Mouse (Mus musculus) T-helper 17 cell (primary cell): ENCODE measurements at regions not wholly inside any gene's neighbourhood (a gene's known extent, or its start where the extent isn't known, plus 50 kb on each side); places are given as distances from the start of the nearest gene placed in this dataset.

ENCODE experiments used
- in situ Hi-C, 2 experiments: fragments of 300-600 bp; cut with MboI, MseI; formaldehyde crosslinking; loops; 1 replicate in 1 of 2; 2 replicates in 1 of 2; pipeline ENCODE4 v1.15.1; 2025; ENCODE audit warnings: high pct_unique_total_duplicates in 2 of 2

DNA sequence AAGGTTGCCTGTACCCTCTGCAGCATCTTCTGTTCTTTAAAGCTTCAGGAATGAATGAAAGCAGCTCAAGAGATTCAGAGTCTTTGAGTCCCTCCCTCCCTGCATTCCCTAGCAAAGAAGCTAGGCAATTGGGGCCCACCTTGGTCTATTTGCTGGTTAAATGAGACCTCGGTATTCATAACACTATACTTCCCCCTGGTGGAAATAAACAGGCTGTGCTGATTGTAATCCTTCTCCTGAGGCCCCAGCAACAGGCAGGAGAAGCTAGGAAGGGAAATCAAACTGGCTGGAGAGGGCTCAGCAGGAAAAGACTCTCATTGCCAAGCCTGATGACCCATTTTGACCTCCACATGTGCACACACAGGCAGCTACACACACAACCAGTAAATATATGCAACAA is 137.1 kb downstream of the Sh3bp4 start:
- in situ Hi-C loops: no loop called here

DNA sequence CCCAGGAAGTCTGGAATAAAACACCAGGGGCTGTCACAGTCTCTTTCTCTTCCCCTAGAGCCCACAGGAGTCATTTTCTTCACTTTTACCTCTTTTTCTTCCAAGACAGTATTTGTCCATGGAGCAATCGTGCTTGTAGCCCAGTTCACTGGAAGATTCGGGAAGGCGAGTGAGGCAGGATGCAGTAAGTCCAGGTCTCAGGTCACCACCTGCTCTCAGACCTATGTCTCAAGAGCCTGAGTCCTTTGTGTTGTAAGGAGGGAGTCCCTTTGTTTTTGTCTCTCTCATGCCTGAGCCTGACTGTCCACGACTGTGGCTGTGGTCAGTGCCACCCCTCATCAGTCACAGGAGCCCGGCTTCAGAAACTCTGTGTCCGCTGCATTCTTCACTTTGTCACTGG is 140.9 kb downstream of the Sh3bp4 start:
- in situ Hi-C loops: no loop called here

DNA sequence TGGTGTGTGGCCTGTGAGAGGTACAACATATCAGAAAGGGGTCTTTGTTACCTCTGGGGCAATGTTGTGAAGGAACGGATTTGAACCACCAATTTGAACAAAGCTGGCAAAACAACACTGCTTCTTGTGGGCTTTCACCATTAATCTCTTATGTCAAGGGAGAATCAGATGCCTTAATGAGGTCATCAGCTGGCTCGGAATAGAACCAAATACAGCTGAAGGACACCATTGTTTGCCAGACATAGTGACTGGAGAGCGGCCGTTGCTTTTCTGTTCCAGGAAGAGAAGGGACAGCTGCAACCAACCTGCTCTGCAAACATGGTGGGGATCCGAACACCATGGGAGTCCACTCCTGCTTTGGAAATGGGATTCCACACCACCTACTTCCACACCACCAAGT is 158.2 kb downstream of the Sh3bp4 start:
- in situ Hi-C loops: no loop called here

DNA sequence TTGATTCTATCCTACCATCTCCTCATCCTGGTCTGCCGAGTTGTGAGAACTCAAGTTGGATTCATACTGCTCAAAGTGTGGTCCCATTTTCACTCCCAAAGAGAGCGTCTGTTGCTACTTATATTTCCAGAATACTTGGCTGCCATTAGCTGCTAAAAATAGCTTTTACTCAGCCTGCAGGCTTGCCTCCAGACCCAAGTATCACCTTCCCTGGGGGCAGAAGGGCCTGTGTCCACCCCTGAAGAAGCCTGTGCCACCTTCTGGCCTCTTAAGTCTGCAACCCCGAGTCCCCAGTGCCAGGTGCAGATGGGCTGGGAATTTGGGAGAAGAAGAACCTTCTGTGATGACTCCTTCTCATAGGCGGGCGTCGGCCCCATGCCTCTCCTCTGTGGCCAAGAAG is 161.5 kb downstream of the Sh3bp4 start:
- in situ Hi-C loops: no loop called here

DNA sequence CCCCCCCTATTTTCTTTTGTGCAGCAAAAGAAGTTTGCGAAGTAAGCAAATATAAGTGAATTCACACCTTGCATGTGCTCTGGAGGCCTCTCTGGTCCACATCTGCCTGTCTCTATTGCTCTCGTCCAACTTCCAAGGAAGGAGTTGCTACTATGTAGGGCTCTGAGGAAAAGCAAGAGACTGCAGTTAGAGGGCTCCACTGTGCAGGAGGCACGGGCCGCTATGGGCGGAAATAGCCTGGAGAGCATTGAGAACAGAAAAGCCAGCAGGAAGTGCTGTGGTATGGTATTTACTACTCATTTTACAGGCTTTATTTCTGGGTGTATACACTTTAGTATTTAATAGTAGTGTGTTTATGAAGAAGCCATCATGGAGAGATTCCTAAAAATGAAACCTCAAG is 162.2 kb downstream of the Sh3bp4 start:
- in situ Hi-C loops: no loop called here

DNA sequence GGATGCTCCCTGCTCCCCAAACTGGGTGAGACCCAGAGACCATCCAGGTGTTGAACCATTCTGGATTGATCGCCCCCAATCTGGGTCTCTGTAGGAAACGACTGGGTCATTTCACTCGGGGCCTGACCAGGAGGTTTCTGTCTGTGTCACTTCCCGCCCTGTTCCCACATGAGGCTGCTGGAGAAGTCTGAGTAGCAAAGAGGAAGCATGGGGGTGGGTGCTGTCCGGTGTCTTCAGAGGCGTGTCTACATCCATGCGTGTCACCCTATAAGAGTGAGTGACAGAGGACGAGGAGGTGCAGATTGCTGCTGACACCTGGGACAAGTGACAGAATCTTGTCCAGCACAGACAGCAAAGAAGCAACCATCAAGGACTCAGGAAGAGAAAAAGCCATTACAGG is 164.7 kb downstream of the Sh3bp4 start:
- in situ Hi-C loops: no loop called here

DNA sequence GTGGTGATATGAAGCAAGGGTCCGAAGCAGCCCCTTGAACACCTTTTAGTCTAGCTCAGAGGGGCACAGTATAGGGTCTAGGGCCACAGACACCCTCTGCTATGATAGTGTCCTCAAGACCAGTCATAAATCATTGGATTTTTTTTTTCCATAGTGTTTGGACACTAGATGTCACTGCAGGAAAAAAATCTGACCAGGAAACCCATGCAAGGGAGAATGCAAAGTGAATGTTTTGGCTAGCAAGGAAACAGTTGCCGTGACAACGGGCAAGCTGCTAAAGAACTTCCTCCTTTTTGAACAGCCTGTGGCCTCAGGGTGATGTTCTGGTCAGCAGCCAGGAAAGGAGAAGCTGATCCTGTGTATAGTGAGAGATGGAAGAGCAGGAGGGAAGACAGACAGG is 165.1 kb downstream of the Sh3bp4 start:
- in situ Hi-C loops: no loop called here

DNA sequence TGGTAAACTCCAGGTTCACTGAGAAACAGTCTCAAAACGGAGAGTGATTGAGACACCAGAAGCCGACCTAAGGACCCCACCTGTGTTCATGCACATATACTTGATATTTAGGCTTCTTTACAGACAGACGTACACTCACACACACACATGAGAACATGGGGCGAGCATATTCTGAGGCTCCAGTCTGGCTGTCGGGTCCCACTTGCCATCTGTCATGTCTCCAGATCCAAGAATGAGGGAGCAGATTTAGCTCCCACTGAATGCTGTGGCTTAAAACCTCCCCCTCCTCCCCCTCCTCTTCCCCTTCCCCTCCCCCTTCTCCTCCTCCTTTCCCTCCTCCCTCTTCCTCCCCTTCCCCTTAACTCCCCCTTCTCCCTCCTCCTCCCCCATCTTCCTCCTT is 167.5 kb downstream of the Sh3bp4 start:
- in situ Hi-C loops: no loop called here

DNA sequence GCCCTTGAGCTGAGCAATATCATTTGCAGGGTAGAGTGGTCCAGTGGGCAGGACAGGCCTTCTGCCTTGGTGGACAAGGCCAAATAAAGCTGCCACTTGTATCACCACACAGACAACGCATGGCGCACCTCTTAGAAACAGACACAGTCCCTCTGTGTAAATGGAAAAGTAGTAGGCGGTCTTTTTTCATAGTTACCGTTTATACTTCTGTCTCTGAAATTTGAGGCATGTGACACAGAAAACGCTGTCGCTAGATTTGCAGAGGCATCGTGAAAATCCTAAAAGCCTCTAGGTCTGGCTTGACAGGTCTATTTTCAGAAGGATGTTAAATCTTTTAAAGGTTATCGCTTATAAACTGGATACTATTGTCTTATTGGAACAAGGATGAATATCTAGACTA is 174.4 kb downstream of the Sh3bp4 start:
- in situ Hi-C loops: loop anchor here in 1 of 2 experiments (10.0 kb wide), 1 partner anchor 220 kb away; no protein-coding TSS in a partner anchor

DNA sequence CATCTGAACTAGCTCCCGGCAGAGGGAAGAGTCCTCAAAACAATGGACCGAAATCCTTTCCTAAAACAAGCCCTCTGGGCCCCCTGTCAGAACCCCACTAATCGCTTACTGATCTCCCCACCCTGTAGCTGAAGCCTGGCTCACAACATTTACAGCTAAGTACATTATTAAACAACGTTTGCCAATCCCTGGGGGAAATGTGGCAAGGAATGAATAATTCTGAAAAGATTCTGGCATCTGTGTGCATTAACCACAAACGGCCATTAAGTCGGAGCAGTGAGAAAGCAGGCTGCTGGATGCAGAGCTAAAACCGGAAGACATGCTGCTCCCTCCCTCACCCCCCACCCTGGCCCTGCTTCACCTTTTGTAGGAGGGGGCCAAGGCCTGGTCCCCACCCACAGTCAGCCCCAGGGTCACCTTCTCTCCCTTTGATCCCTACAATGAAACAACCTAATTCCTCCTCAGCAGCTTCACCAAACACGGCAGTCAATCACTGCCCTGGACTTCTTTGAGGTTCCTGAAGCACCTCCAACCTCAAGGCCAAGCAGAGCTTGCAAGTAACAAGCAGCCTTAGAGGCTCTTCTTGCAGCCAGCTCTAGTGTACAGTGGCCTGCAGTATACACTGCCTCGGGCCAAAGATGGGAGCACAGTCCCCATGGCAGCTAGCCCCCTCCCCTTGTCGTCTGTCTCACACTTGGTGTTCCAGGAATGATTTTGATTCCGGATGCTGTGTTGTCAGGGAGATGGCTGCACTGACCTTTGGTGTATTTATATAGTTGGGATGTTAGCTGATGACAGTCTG is 175.2 kb downstream of the Sh3bp4 start:
- in situ Hi-C loops: loop anchor here in 1 of 2 experiments (10.0 kb wide), 1 partner anchor 219 kb away; no protein-coding TSS in a partner anchor

DNA sequence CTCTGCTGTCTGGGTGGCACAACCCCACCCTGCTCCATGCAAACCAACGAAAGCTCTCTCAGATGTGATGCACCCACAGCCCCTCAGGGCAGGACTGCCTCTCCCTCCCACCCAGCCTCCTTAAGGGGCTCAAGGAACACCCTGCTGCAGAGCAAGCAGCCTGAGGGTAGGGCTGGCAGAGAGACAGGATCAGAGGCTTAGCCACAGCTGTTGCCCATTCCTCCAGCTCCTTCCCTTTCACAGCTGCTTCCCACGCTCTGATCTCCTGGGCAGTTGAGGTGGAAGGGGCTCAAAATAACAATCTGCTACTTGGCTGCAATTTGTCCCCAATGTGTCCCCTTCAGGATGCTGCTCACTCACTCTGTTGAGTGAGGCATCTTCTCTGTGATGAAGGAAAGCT is 181.5 kb downstream of the Sh3bp4 start:
- in situ Hi-C loops: no loop called here

DNA sequence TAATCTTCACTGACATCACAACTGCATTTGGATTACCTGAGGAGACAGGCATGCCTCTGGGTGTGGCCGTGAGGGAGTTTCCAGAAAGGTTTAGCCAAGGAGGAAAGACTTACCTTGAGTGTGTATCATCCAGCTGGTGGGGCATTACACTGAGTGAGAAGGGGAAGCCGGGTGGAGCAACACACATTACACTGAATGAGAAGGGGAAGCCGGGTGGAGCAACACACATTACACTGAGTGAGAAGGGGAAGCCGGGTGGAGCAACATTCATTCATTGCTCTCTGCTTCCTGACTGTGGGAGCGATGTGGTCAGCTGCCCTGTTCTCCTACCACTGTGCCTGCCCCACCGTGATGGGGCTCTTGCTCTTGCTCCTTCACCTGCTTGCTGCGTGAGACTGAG is 182.3 kb downstream of the Sh3bp4 start:
- in situ Hi-C loops: no loop called here

DNA sequence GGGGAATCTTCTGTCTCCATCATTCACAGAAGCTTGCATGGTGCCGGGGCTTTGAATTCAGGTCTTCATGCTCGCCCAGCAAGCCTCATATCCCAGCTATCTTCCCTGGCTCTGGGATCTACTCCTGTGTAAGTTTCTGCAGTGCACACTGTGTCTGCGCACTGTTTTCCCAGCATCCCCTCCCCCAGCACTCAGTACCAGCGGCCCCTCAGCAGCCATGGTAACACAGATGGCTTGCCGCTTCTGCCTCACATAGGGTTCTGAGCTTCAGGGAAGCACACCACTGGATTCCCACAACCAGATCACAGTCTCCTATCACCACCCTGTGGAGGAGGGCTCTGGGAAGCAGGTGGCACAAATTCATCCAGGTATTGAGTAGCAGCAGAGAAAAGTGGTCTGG is 187.7 kb downstream of the Sh3bp4 start:
- in situ Hi-C loops: no loop called here

DNA sequence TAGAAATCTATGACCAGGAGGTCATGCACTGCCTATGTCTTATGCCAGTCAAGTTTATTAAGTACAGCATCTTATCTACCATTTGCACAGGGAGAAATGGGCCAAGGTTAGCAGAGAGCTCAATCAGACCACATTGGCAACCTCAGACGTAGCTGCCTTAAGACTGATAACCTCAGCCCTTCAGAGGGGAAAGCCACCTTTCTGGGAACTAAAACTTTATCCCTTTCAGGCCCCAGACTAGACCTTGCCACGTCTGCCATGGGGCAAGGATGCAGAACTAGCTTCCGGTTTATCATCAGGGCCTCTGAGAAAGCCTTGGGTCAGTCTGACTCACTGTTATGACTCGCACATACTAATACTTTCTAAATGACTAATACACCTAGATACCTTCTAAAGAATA is 188.8 kb upstream of the Agap1 start:
- in situ Hi-C loops: no loop called here

DNA sequence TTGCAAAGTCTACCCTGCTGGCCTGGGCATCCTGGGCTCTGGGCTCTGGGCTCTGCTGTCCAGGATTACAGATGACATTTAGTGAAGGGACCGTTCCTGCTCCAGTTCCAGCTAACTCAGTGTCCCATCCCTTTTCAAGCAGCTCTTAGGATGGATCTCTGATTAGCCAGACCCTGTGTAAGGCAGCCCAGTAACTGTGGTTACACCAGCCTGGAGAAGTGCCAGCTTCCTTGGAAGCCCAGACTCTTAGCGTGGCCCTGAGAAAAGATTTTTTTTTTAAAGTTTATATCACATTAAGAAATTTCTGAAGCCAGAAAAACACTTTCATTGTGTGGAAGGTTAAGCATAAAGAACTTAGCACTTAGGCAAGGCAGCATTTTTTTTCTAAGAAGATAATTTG is 185.8 kb upstream of the Agap1 start:
- in situ Hi-C loops: no loop called here

DNA sequence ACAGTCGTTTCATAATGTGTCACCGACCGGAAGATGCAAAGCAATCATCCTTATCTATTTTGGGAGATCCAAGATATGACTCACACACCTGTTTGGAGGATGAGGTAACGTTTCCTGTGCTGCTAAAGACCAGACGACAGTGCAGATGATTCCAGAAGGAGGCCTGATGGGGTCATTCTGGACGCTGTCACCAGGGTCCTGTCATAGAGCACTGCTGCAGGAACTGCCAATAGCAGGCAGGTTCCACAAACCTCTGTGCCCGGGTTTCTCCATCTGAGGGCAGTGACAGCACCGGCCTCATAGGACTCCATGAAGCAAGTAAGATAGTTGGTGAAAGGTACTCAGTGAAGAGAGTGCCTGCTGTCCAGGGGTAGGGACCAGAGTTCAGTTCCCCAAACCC is 182.9 kb upstream of the Agap1 start:
- in situ Hi-C loops: no loop called here

DNA sequence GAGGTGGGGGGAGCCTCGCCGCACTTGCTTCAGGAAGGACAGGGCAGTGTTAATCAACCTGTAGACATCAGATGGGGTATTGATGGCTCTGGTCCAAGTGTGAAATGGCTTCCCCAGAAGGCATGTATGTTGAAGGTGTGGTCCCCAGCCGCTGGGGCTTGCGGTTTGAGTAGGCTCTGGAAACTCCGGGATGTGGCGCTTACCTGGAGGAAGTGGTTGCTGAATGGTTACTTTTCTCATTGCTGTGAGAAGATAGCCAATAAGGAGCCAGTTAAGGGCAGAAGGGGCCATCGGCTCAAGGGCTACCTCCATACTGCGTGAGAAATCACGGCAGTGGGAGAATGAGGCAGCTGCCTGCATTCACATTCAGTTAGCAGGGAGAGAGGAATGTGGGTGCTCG is 181.6 kb upstream of the Agap1 start:
- in situ Hi-C loops: no loop called here

DNA sequence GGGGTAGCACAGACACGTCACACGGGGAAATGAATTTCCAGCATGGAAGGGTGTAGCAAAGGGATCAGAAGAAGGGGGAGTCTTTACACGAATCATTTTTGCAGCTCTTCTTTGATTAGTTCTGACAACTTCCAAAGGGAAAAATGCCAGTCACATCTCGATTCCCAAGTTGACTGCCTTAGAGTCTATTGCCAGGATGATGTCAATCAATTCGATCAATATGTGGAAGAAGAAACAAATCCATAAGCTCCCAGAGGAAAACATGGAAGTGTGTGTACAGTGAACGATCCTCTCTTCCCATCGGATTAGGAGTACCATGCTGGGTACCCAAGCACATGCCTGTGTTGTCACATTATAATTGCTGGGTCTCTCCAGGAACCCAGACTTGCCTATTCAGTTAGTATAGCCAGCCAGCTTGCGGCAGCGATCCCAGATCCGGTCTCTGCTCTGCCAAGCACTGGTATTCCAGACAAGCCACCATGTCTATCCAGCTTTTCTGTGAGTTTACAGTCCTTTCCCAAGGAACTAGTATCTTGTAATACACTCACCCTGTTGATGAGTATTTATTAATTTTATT is 180.7 kb upstream of the Agap1 start:
- in situ Hi-C loops: no loop called here

DNA sequence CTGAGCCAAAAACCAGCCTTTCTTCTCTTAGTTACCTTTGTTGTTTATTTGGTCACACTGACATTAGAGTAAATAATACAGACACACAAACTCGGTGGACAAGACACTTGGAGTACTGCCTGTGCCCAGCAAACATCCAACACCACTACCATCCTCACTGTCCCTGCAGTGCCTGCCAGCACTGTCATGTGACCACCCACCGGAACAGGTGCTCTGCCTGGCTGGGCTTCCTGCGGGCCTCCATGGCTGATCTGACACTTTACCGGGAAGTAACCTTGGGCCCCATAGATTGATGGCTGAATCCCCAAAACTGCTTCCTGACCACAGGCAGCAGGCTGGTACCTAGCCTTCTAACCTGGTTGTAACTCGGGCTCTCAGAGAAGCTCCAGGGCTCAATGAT is 175.2 kb upstream of the Agap1 start:
- in situ Hi-C loops: no loop called here

DNA sequence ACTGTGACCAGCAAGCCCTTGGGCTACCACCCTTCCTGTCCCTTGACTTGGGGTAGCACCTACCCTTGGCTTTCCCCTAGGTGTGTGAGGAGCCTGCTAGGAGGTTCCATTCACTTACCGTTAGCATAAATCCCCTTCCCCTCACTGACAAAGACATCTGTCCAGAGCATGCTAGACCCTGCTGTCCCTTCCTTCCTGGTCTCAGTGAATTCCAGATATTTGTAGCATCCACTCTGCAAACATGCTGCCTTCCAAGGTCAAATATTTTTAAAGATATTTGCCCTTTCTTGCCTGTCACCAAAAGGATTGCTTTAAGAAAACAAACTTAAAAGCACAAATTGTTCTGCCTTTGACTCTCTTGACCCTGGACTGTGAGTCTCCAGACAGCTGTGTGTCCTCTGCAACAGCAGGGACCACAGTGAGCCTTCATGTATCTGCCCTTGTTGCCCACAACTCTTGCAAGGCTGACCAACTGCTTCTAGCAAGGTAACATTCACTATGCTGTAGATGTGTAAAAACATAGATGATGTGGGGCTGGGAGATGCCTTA is 173.4 kb upstream of the Agap1 start:
- in situ Hi-C loops: no loop called here

DNA sequence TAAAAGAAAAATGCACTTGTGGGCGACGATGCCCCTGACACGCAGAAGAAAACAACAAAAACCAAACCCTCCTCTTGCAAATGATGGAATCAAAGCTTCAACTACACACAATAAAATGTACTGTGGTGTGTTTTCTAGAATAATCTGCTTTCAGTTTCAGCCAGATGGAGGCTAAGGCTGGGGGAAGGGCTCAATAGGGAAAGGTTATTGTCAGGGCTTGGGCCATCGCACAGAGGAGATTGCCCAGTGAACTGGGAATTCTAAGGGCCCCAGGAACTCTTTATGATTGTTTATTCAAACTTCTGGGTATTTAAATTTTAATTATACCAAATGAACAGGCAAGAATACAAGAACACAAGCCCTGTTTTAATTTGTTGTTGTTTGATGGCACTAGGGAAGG is 169.6 kb upstream of the Agap1 start:
- in situ Hi-C loops: no loop called here

DNA sequence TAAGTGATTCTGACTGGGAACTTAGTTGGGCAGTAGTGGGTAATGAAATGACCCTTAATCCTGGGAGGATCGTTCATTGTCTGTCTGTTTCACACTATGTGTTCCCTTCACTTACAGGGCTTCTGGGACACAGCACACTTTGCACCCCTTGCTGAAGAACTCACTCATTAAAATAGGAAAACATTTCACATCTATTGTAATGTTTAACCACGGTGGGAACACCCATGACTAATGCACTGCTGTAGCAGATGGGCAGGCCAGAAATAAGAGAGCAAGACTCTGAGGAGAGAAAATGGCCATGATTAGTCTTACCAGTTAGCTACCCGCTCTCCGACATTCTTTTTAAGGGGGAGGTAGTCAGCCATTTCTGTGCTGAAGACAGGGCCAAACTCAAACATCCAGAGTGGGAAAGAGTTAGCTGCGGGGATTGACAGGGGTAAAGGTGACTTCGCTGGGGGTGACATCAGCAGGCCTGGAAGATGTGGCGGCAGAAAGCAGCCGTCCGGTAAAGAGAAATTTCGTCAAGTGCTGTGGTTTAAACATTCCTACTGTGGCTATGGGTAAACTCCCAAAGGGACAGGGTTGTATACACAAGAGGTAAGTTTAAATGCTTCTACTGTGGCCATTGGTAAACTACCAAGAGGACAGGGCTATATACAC is 167.3 kb upstream of the Agap1 start:
- in situ Hi-C loops: no loop called here

DNA sequence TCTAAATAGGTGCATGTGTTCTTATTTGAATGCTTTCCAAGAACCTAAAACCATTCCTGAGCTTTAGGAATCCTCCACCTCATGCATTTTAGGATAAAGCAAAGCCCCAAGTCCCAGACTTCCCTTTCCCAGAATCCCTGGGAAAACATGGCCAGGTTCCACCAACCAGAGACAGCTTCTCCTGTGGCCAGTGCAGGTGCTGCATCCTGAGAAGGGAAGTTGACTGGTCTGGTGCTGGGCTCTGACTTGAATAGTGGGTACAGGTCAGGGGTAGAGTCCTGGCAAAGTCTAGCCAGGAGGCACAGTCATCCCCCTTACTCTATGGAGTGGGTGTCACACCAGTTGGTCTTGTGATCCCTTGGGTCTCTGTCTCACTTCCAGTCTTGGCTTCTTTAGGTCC is 166.6 kb upstream of the Agap1 start:
- in situ Hi-C loops: no loop called here
